Mouse (Mus musculus) CH12.LX (cell line): ENCODE measurements at regions not wholly inside any gene's neighbourhood (a gene's known extent, or its start where the extent isn't known, plus 50 kb on each side); places are given as distances from the start of the nearest gene placed in this dataset.
A peak's percentile ranks its signal among the peaks of the same experiment; 100 is the strongest.

Source experiments
- DNase-seq: peaks from one replicate; pipeline ENCODE4 v3.0.0-alpha.2; 2013; ENCODE audit errors: extremely low read depth
- H3K27ac ChIP-seq: 2 replicates; pipeline ENCODE4 v1.5.1; 2012; ENCODE audit warnings: low read depth, mild to moderate bottlenecking, control low read depth, moderate library complexity; ENCODE audit not compliant: insufficient read depth
- H3K27me3 ChIP-seq: replicated peaks from 2 replicates; pipeline ENCODE3; 2012; ENCODE audit warnings: inconsistent platforms
- H3K36me3 ChIP-seq, 2 experiments: replicated peaks in 1 of 2; 2 replicates each; pipeline versions ENCODE3 to v1.6.1; 2012; ENCODE audit warnings: inconsistent platforms in 1 of 2, low read length in 1 of 2, mild to moderate bottlenecking in 1 of 2, mixed read lengths in 1 of 2, moderate library complexity in 1 of 2; ENCODE audit not compliant: control insufficient read depth in 1 of 2, insufficient read depth in 1 of 2
- H3K4me1 ChIP-seq, 2 experiments: 2 replicates each; pipeline ENCODE4 v1.6.1; 2012; ENCODE audit warnings: inconsistent platforms in 1 of 2, moderate library complexity in 1 of 2; ENCODE audit not compliant: insufficient read depth in 2 of 2, control insufficient read depth in 1 of 2
- H3K4me2 ChIP-seq: 2 replicates; pipeline ENCODE4 v1.6.1; 2012; ENCODE audit warnings: low read depth, mild to moderate bottlenecking, control low read depth; ENCODE audit not compliant: poor library complexity, insufficient read depth, severe bottlenecking
- H3K4me3 ChIP-seq, 3 experiments: fragments of 150-350 bp in 1 of 3; sonication (generic) in 1 of 3; replicated peaks in 1 of 3; 2 replicates each; pipeline versions ENCODE3 to v1.5.1; 2011 to 2012; ENCODE audit warnings: low read depth in 2 of 3, low read length in 2 of 3, mild to moderate bottlenecking in 2 of 3, moderate library complexity in 2 of 3, control low read depth in 1 of 3, improper control_type of control experiment in 1 of 3, inconsistent platforms in 1 of 3, mixed read lengths in 1 of 3; ENCODE audit not compliant: poor library complexity in 1 of 3
- H3K79me2 ChIP-seq: replicated peaks from 2 replicates; pipeline ENCODE4 v1.6.1; 2012; ENCODE audit warnings: mild to moderate bottlenecking, moderate library complexity; ENCODE audit not compliant: control insufficient read depth, poor library complexity, insufficient read depth, severe bottlenecking; ENCODE audit errors: extremely low read depth
- H3K9ac ChIP-seq: 2 replicates; pipeline ENCODE4 v1.6.1; 2012; ENCODE audit warnings: low read depth, mild to moderate bottlenecking, control low read depth, moderate library complexity; ENCODE audit not compliant: insufficient read depth
- H3K9me3 ChIP-seq: replicated peaks from 2 replicates; pipeline ENCODE3; 2012; ENCODE audit warnings: low read length, inconsistent platforms, mixed read lengths
- CHD1 ChIP-seq: IDR thresholded peaks from 2 replicates; pipeline ENCODE4 v1.6.1; 2012; ENCODE audit warnings: low read depth, low read length, improper control_type of control experiment, inconsistent platforms
- CHD2 ChIP-seq: IDR thresholded peaks from 2 replicates; pipeline ENCODE4 v1.6.1; 2011; ENCODE audit warnings: low read length, improper control_type of control experiment
- CTCF ChIP-seq, 2 experiments: IDR thresholded peaks in 1 of 2; conservative IDR thresholded peaks in 1 of 2; 2 replicates each; pipeline ENCODE4 v1.5.1; 2011 to 2012; ENCODE audit warnings: low read depth in 2 of 2, low read length in 2 of 2, improper control_type of control experiment in 1 of 2, inconsistent platforms in 1 of 2, mild to moderate bottlenecking in 1 of 2, moderate library complexity in 1 of 2
- E2F4 ChIP-seq: IDR thresholded peaks from 2 replicates; pipeline ENCODE4 v1.6.1; 2011; ENCODE audit warnings: low read depth, low read length, improper control_type of control experiment; ENCODE audit not compliant: insufficient replicate concordance
- ELF1 ChIP-seq: IDR thresholded peaks from 2 replicates; pipeline ENCODE4 v1.6.1; 2014; ENCODE audit warnings: low read depth, mild to moderate bottlenecking, inconsistent platforms, low read length, improper control_type of control experiment
- ETS1 ChIP-seq: conservative IDR thresholded peaks from 2 replicates; pipeline ENCODE4 v1.6.1; 2012; ENCODE audit warnings: low read depth, mild to moderate bottlenecking, inconsistent platforms, low read length, improper control_type of control experiment, moderate library complexity
- HCFC1 ChIP-seq: IDR thresholded peaks from 2 replicates; pipeline ENCODE4 v1.6.1; 2012; ENCODE audit warnings: low read depth, mild to moderate bottlenecking, inconsistent platforms, low read length, improper control_type of control experiment
- JUND ChIP-seq: conservative IDR thresholded peaks from 2 replicates; pipeline ENCODE4 v1.6.1; 2011; ENCODE audit warnings: low read depth, low read length, improper control_type of control experiment
- KAT2A ChIP-seq: IDR thresholded peaks from 2 replicates; pipeline ENCODE4 v1.6.1; 2012; ENCODE audit warnings: low read length, improper control_type of control experiment, inconsistent platforms; ENCODE audit not compliant: insufficient replicate concordance
- MAX ChIP-seq: IDR thresholded peaks from 2 replicates; pipeline ENCODE4 v1.6.1; 2011; ENCODE audit warnings: low read length, improper control_type of control experiment
- MAZ ChIP-seq: IDR thresholded peaks from 2 replicates; pipeline ENCODE4 v1.6.1; 2012; ENCODE audit warnings: low read depth, mild to moderate bottlenecking, inconsistent platforms, low read length, improper control_type of control experiment, moderate library complexity
- MEF2A ChIP-seq: IDR thresholded peaks from 2 replicates; pipeline ENCODE4 v1.6.1; 2014; ENCODE audit warnings: low read depth, mild to moderate bottlenecking, inconsistent platforms, low read length, improper control_type of control experiment, borderline replicate concordance
- MYC ChIP-seq: IDR thresholded peaks from 2 replicates; pipeline ENCODE4 v1.6.1; 2011; ENCODE audit warnings: low read depth, mild to moderate bottlenecking, improper control_type of control experiment, low read length
- NELFE ChIP-seq: IDR thresholded peaks from 2 replicates; pipeline ENCODE4 v1.6.1; 2011; ENCODE audit warnings: low read depth, low read length, improper control_type of control experiment
- PAX5 ChIP-seq: IDR thresholded peaks from 2 replicates; pipeline ENCODE4 v1.6.1; 2012; ENCODE audit warnings: low read length, inconsistent platforms, mixed read lengths
- POLR2A ChIP-seq: IDR thresholded peaks from 2 replicates; pipeline ENCODE4 v1.6.1; 2011; ENCODE audit warnings: low read depth, mild to moderate bottlenecking, improper control_type of control experiment, low read length
- RAD21 ChIP-seq: IDR thresholded peaks from 2 replicates; pipeline ENCODE4 v1.6.1; 2011; ENCODE audit warnings: low read depth, mild to moderate bottlenecking, low read length, improper control_type of control experiment, moderate library complexity
- SIN3A ChIP-seq: IDR thresholded peaks from 2 replicates; pipeline ENCODE4 v1.6.1; 2012; ENCODE audit warnings: low read length, improper control_type of control experiment, inconsistent platforms
- SMC3 ChIP-seq: IDR thresholded peaks from 2 replicates; pipeline ENCODE4 v1.6.1; 2011; ENCODE audit warnings: low read depth, low read length, improper control_type of control experiment
- TBP ChIP-seq: conservative IDR thresholded peaks from 2 replicates; pipeline ENCODE4 v1.6.1; 2011; ENCODE audit warnings: low read depth, low read length, improper control_type of control experiment
- TCF12 ChIP-seq: IDR thresholded peaks from 2 replicates; pipeline ENCODE4 v1.6.1; 2014; ENCODE audit warnings: low read depth, mild to moderate bottlenecking, inconsistent platforms, low read length, improper control_type of control experiment
- UBTF ChIP-seq: IDR thresholded peaks from 2 replicates; pipeline ENCODE4 v1.6.1; 2012; ENCODE audit warnings: low read depth, mild to moderate bottlenecking, inconsistent platforms, low read length, improper control_type of control experiment, moderate library complexity
- USF1 ChIP-seq: IDR thresholded peaks from 2 replicates; pipeline ENCODE4 v1.6.1; 2014; ENCODE audit warnings: low read depth, mild to moderate bottlenecking, inconsistent platforms, low read length, improper control_type of control experiment
- USF2 ChIP-seq: conservative IDR thresholded peaks from 2 replicates; pipeline ENCODE4 v1.6.1; 2011; ENCODE audit warnings: low read depth, low read length, improper control_type of control experiment
- ZC3H11A ChIP-seq: IDR thresholded peaks from 2 replicates; pipeline ENCODE4 v1.6.1; 2012; ENCODE audit warnings: low read depth, mild to moderate bottlenecking, inconsistent platforms, low read length, improper control_type of control experiment
- ZNF384 ChIP-seq: IDR thresholded peaks from 2 replicates; pipeline ENCODE4 v1.6.1; 2012; ENCODE audit warnings: low read depth, low read length, improper control_type of control experiment, inconsistent platforms
- dilution Hi-C: fragments of 300-500 bp; cut with MboI; formaldehyde crosslinking; loops from 2 replicates; pipeline ENCODE4 v1.14.3; 2020; ENCODE audit warnings: low sequenced_read_pairs; ENCODE audit not compliant: extremely low pct_unique_long_range_greater_than_20kb, extremely low pct_ligation_motif_present
- in situ Hi-C: fragments of 300-500 bp; cut with MboI; formaldehyde crosslinking; loops from 3 replicates; pipeline ENCODE4 v1.14.3; 2019; ENCODE audit warnings: low sequenced_read_pairs, low pct_ligation_motif_present, low pct_unique_long_range_greater_than_20kb, mixed read lengths

DNA sequence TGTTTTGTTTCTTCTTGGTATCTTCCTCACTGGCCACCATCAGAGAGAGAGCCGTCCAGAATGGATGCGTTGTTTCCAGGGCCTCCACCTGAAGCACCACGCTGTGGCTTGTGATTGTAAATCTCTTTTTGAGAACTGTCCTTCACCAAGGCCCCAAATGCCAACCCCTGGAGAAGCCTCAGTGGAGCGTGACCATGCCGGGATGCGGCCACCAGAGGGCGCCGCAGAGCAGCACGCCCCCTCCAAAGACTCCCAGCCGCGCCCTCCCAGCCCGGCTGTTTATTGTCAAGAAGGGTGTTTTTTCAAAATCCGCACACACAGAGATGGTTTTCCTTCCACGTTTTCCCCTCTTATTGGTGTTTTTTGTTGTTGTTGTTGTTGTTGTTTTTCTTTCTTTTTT is 216.0 kb upstream of the Arid1b start:
- in situ Hi-C loops (loop anchor here (25.0 kb wide), 2 partner anchors 384 to 609 kb away; no protein-coding TSS in a partner anchor), dilution Hi-C loops (no loop called here)
- no peak overlapping the region for H3K27ac ChIP-seq
- H3K79me2 ChIP-seq: no peaks in the 10 kb centered on the region
- H3K27me3 ChIP-seq: no peaks in the 10 kb centered on the region
- no peaks in the 10 kb centered on the region for H3K36me3 ChIP-seq
- no peak overlapping the region for H3K4me3 ChIP-seq
- no peak overlapping the region for H3K9ac ChIP-seq
- no peaks in the 10 kb centered on the region for H3K9me3 ChIP-seq
- TF ChIP-seq CHD2 (no peak), ETS1 (no peak), ELF1 (no peak), RAD21 (peak; percentile 63), USF1 (no peak), POLR2A (no peak), TBP (no peak), MAX (0 out of 2 replicates have a peak, but pooled peaks have one; percentile 22), E2F4 (no peak), MEF2A (no peak), MYC (0 out of 2 replicates have a peak, but pooled peaks have one; percentile 19), CTCF (conservative IDR thresholded peaks at IDR 0.05 in 1 of 2, IDR thresholded peaks at IDR 0.05 in 1 of 2; ENCODE audit: low read depth in 2 of 2, low read length in 2 of 2) (peak; percentile 57 to 84), SIN3A (no peak), TCF12 (0 out of 2 replicates have a peak, but pooled peaks have one; percentile 6), NELFE (no peak), SMC3 (peak; percentile 83), MAZ (0 out of 2 replicates have a peak, but pooled peaks have one; percentile 32)
- H3K4me2 ChIP-seq: no peak overlapping the region
- peaks cover 0 to 3% of the 10 kb centered on the region in 2 experiments; a peak in 1 of 4 replicates for H3K4me1 ChIP-seq
- peak; percentile 47 for DNase-seq

DNA sequence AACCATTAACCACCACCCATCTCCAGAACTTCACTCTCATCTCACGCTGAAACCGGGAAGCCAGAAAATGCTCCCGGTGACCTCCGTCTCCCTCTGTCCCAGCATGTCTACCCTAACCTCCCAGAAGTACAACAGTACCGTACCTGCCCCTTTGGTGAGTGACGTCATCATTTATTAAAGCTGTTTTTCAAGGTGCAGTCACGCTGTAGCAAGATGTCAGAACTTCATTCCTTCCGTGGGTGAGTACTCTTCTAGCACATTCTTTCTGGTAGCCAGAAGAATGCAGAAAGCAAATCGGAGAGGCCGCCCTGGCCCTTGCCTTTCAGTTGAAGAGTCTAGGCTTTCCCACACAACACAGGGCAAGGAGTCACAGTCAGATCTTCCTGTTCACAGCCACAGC is 215.1 kb upstream of the Arid1b start:
- Histone ChIP-seq H3K36me3 (no peaks in the 10 kb centered on the region), H3K9ac (no peak overlapping the region), H3K27ac (no peak overlapping the region), H3K4me3 (no peak overlapping the region), H3K4me2 (no peak overlapping the region), H3K9me3 (no peaks in the 10 kb centered on the region), H3K79me2 (no peaks in the 10 kb centered on the region), H3K4me1 (peaks cover 0 to 3% of the 10 kb centered on the region in 2 experiments; a peak in 1 of 4 replicates), H3K27me3 (no peaks in the 10 kb centered on the region)
- dilution Hi-C loops: no loop called here
- TF ChIP-seq JUND (no peak), MAZ (no peak), MAX (no peak), POLR2A (no peak), RAD21 (no peak), ZNF384 (no peak), ZC3H11A (no peak), CTCF (conservative IDR thresholded peaks at IDR 0.05 in 1 of 2, IDR thresholded peaks at IDR 0.05 in 1 of 2; ENCODE audit: low read depth in 2 of 2, low read length in 2 of 2) (no peak), USF1 (no peak), KAT2A (no peak), HCFC1 (no peak), USF2 (no peak), ELF1 (no peak), TBP (no peak), MEF2A (no peak), CHD1 (no peak), UBTF (no peak), NELFE (no peak), PAX5 (no peak)
- in situ Hi-C loops: loop anchor here (25.0 kb wide), 2 partner anchors 383 to 608 kb away; no protein-coding TSS in a partner anchor
- no peak for DNase-seq
